Mouse (Mus musculus) layer of hippocampus, adult 9-11 months (tissue): ENCODE results near the gene Dock2.
A peak's percentile ranks its signal among the peaks of the same experiment; 100 is the strongest.
"Not testable (repeated sequence)": the region's sequence is repeated elsewhere in the genome, so short reads cannot be mapped to it uniquely, and the experiment has no call there.

Source experiments
- DNase-seq: peaks from one replicate; pipeline ENCODE4 v3.0.0; 2022

The Dock2 gene

DNA sequence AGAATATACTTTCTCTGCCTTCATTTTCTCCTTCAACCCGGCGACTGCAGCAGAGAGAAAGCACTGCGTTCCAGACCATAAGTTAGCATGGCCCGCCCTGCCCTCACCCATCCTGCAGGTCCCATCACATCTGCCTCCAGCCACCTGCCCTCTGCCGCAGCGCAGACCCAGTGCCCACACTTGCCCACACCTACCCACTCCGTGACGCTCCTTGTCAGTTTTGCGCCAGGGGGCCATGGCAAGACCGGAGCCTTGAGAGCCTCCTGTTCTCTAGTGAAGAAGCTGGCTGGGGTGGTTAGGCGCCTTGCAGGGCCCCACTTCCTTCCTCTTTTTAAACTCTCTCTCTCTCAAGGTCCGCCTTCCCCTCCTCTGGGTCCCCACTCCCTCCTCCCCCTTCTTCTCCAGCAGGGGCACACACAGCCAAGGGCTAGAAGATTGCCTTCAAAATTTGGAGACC, at the start of gene Dock2:
Gene Dock2 (minus strand): TSS at position 306 of the 457 bp plus-strand sequence.
- DNase-seq, result peak; percentile 44

DNA sequence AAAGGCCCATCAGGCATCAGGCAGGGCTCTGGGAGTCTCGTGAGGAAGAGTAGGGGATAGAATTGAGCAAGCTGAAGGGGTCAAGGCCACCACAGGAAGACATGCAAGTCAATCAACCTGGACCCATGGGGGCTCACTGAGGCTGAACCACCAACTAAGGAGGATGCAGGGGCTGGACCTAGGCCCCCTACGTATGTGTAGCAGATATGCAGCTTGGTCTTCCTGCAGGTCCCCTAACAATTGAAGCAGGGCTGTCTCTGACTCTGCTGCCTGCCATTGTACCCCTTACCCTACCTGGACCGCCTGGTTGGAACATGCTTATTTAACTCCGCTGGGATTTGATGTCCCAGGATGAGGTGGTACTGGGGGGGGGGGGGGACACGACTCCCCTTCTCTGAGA, 49.0 kb upstream of the Dock2 start:
- no peak for DNase-seq

DNA sequence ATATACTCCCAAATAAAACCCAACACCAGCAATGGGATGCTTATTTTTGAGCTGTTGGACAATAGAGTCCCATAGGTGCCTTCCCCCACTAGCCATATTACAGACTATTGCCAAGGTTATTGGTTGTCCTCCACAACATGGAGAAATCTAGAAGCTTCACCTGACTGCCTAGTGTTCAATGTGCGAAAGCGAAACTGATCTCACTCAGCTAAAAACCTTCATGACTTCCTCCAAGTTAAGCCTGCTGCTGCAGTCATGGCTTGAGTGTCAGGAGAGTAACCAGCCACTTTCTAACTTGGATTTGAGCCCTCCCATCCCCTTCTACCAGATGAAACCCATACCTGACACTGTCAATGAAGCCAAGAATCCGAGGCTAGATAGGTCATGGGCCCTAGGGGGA, 44.1 kb upstream of the Dock2 start:
- DNase-seq, result no peak

DNA sequence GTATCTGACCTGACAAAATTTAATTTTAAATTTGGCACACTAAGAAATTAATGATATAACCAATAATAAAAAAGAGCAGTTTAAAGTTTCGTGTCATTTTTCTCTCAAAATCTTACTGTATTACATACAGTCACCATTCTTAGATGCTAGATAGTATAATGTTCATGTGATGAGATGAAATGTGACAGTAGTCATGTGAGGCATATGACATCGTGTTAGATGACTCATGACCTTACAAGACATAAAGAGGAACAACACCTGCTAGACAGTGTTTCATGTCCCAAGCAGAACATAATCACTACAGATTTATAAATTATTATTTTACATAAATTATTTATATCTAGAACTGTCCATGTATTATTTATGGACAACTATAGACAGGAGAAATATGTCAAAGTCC, 43.2 kb upstream of the Dock2 start:
- DNase-seq, result no peak

DNA sequence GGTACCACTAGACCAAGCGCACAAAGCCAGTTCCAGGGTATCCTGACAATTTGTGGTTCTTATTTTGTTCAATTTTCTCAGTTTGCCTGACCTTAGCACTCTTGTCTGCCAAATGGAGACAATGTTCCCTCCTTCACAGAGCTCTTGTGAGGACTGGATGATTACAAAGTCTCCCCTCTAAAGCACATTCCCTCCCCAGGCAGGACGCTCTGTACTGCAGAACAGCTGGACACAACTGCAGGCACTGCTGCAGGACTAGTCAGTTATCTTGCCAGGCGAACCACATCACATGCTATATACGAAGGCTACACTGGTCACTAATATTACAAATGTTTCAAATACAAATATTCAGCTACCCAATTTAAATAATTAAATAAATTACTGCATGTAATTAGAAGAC, 41.1 kb upstream of the Dock2 start:
- no peak for DNase-seq

DNA sequence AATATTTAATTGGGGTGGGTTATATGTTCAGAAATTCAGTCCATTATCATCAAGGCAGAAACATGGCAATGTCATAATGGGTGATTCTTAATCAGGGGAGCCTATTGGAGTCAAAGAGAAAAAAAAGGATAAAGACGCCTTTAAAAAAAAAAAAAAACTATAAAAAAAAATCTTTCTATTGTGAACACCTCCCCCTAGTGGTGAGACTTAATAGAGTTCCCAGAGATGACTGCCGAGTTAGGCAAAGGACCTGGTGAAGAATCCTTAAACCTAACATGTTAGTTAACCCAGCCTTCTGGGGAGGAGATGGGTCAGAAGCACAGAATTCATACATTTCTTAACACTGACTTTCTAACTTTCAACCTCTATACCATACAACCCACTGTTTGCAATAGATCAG, 31.1 kb upstream of the Dock2 start:
- DNase-seq, result no peak

DNA sequence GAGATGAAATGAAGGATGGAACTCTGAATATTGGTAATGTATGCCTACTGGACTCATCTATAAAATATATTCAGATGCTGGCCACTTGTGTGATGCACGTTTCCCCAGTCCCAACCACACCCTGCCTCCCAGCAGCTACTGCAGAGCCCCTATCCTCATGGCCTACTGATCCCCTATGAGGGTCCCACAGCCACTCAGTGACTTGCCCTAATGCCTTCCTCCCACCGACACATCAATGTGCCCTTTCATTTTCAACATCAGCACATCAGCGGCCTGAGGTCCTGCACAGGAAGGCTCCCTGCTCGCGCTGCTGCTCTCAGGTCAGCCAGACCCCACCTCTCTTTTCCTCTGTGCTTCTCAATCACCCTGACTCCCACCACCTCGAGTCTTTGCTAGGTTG, 30.6 kb upstream of the Dock2 start:
- DNase-seq, result no peak

DNA sequence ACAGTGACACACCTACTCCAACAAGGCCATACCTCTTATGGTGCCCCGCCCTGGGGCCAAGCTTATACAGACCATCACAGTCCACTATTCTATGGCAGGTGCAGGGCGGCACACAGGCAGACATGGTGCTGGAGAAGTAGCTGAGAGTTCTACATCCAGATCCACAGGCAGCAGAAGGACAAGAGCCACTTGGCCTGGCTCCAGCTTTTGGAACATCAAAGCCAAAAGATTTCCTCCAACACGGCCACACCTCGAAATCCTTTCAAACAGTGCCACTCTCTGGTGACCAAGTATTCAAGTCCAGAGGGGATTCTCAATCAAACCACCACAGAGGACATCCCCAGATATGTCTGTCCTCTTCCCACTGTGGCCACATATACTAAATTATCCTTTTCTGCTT, 21.3 kb upstream of the Dock2 start:
- not testable (repeated sequence) for DNase-seq

DNA sequence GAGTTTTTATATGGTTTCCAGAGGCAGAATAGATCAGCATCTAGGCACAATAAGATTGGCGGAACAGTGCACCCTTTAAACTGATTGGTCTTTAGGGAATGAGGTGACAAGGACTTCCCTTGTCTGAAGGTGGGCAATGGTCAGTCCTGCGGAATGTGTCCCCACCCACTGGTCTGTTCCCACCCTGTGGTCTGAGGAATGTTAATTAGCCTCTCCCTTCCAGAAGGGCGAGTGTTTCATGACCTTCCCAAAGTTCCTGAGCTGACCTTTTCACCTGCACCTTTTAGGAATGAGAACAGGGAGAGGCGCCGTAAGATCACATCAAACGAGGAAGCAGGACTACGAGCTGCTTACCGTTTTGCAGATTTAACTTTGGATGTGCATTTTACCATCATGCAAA, 14.4 kb upstream of the Dock2 start:
- not testable (repeated sequence) for DNase-seq

DNA sequence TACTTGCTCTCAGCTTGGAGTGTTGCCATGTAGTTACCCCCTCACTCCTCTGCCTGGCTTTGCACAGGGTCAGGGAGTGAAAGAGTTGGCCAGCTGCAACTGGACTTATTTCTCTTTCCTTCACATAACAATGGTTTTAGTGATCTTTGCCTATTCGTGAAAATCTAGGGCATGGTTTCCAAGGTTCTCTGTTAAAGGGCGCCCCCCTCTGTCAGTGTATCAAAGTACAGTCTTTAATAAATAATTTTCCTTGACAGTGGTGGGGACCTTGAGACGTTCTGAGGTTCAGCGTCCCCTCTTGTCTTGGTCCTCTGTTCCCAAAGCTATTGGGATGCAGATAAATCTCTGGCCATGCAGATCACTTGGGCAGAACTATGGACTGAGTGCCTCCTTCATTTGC, 12.4 kb upstream of the Dock2 start:
- no peak for DNase-seq

DNA sequence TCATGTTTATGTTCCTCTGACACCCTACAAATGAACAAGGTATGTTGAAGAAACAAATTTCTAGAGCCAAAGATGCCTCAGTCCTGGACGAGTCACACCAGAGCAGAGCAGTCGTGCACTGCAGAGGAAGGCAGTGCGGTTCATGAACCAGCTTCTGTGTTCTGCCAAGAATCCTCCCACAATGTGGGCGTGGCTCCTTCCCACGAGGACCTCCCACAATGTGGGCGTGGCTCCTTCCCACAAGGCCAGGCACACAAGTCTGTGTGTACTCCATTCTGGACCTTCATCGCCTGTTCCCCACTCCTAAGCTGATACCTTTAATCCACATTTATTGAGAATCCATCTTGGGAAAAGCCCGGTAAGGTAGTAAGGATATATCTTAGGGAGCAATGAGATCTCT, 8.2 kb upstream of the Dock2 start:
- no peak for DNase-seq

DNA sequence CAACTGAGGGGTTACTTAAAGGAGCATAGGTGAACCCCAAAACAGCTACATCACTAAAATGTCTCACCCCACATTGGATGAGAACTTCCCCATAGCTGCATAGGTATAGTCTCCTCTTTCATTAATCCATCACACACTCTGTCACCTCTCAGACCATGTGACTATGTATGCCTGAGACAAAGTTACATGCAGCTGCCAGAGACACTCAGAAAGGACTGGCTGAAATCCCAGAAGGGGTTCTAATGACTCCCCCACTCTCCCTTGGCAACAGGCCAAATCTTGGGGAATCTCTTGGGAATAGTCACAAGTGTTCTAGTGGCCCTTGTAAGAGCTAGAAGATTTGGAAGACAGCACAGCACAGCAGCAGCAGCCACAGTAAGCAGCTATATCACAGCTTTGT, 1.2 kb upstream of the Dock2 start:
- no peak for DNase-seq

DNA sequence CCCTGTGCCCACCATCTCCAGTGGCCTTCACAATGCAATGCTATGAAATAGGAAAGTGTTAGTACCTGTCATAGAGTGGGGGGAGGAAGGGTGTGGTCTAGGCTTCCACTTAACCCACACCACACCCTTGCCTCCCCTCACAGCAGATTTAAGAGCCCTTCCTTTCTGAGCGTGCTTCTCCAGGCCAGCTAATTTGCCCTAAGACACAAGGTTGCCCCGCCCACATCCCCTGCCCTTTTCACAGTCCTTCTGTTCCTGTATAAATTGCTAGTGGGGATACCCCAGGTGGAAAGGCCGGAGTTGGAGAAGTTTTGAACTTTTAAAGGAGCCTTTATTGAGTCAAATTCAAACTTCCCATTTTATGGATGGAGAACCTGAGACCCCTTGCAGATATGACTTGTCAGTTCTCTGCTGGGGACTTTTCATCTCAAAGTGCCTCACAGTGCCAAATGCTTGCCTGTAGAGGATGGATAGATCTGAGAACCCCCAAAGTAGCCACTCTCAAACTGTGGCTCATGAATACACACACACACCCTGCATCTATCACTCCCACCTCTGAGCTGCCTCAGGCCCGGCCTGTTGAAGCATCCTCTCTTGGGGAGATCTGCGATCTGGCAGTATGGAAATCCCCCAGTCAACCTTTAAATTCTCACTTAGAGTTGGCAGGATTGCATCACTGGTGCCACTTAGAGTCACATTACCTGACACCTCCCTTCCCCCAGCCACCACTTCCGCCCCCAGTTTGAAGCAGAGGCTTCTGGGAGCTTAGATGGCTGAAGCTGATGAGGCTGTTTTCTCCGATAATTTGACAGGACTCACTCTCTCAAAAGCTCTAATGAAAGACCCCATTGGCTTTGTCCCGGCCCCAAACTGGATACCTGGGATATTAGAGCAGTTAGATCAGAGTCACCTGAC, 919 bp downstream of the Dock2 start:
- peak; percentile 56 for DNase-seq

DNA sequence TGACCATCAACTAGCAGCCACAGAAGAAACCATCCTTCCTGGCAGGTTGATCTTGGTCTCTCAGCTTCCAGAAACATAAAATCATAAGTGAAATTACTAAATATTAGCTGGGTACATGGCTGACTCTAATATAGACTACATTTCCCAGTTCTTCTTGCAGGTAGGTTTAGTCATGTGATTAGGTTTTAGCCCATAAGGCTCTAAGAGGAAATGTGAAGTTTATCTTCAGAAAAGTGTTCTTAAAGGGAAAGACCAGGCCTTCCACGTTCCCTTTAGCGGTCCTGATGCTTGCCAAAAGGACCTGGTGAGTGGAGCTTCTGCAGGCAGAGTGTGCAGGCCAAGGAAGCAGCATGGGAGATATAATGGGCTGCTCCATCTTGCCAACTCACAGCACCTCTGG, 2.9 kb downstream of the Dock2 start:
- no peak for DNase-seq

DNA sequence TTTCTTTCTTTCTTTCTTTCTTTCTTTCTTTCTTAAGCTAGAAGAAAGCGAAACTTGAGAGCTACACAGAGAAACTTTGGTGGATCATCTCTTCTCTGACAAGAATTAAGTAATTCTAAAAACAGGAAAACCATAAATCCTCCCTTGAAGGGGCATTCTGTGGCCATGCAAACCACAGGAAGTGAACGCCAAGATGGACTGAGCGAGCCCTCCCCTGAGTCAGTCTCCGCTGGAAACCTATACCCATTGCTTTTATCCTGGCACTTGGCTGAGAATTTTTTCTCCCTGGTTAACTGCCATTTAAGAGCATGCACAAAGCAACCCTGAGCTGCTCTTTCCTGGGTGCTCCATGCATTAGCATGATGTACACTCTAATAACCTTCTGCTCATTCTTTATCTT, 3.7 kb downstream of the Dock2 start:
- DNase-seq, result no peak

DNA sequence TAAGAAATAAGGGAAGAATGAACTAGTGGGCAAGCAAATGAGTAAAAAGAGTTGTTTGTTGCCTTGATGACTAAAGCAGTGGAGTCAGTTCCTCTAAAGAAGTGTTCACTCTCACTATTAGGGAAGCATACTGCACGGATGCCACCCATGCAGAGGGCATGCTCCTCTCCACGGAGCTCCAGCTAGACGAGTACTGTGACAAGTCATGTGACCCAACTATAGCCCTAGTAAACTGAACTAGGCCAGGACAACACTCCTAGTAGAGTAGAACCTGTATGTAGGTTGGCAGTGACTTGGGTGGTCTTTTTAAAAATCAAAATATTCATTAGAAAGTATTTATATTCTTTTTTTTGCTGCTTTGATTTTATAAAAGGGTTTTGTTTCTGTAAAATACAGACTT, 5.3 kb downstream of the Dock2 start:
- DNase-seq, result peak; percentile 69

DNA sequence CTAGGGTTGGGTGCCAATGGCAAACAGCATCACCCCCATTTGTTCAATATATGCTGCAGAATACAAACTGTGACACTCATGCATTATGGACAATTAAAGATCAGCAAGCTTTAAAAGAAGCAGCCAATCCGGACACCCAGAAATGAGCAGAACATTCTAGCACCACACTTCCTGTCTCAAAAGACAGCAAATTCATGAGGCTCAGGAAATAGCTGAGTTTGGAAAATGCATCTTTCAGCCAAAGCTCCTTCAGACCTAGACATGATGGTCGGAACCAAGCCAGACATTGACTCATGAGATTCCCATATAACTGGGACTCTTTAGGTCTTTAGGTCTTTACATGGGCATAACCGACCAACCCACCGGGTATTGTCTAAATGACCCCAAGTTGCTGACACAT, 6.2 kb downstream of the Dock2 start:
- DNase-seq, result no peak

DNA sequence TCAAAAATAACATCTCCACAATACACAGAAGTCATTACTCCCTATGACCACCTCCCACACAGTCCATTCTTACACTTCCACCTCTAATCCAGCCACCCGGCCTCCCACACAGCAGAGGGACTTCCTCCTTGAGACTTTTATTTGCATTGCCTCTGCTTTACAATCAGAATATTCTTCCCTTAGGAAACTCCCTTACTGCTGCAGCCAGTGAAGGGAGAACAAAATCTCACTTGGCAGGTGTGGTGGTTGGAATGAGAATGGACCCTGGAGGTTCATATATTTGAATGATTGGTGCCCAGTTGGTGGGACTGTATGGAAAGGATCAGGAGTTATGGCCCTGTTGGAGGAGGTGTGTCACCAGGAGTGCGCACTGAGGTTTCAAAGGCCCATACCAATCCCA, 7.6 kb downstream of the Dock2 start:
- DNase-seq, result no peak

DNA sequence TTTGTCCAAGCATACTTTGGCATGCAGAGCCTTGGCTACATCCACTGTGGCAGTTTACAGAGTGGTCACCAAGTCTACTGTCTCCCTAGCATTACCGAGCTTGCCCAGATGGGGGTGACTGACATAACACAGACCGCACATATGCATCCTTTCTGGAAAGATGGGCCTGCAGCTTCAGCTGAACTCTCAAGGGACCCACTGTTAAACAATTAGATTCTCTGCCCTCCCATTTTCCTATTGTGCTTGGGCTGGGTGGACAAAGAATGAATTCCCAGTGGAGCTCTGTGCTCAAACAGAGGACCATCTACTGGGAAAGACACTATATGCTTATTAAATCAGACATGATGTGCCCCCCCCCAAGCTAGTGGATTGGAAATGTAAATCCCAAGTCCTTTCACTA, 9.1 kb downstream of the Dock2 start:
- no peak for DNase-seq

DNA sequence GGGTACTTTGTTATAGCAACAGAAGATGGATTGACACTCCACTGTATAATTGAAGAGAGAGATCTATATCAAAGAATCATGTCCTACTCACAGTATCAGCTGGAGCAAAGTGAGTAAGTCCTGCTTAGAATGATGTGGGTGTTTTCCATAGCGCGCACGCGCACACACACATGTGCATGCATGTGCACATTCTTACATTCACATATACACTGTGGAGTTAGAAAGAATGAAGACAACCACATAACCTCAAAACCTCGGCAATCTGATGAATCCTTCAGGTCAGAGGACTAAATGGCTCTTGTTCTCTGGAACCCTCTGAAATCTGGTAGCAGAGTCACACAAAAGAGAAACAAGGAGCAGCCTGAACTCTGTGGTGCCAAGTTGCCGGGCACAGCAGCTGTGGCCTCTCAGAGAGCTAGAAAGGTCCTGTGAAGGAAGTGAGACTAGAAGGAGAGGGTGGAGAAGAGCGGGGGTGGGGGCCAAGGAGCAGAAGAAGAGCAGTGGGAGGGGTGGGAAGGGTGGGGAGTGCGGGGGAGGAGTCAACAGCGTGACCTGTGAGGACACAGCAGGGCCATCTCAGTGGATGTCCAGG, 10.3 kb downstream of the Dock2 start:
- DNase-seq, result peak; percentile 48

DNA sequence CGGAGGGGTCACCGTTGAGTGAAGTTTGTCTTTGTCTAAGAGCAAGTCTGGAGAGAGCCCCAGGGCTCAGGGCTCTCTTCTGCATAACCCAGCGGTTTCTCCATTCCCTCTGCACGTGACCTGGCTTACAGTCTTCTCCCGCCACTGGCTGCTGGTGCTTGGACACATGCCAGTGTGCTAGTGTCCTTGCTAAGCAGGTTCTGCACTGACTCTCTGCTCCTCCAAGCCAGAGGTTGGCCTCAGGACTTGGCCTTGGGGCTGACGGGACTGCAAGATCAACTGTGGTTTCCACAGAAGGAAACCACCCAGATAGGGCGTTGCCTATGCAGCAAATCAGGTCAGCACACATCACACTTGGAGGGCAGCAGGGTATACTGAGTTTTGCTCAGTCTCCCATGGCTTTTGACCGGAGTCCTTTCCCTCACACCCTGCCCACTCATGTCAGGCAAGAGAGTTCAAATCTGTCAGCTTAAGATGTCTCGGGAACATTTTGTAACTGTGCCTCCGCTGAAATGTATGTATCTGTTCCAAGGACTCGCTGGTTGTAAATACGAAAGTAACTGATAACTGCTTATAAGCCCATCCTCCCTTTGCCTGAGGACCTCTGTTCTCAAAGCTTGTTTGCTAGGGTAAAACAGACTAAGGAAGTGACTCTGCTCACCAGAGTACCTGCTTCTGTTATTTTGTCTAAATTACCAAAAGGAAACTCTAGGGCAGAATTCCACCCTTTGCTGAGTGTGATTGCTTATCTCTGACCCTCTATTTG, 12.3 kb downstream of the Dock2 start:
- peak; percentile 78 for DNase-seq

DNA sequence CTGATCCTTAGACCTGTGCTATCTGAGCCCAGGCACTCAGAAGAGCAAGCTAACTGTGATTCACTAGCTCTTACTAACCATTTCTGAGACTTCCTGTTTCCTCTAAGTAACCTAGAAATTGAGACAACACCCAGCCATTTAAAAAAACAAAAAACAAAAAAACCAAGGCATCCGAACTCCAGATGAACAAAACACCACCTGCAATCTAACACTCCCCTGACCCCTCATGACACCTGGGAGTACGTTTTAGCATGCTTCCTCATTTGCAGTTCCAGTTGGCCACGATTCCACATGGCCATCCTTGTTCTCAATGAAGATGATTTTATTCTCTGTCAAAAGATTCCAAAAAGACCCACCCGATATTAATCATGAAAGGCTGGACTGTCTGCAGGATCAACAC, 13.0 kb downstream of the Dock2 start:
- no peak for DNase-seq

DNA sequence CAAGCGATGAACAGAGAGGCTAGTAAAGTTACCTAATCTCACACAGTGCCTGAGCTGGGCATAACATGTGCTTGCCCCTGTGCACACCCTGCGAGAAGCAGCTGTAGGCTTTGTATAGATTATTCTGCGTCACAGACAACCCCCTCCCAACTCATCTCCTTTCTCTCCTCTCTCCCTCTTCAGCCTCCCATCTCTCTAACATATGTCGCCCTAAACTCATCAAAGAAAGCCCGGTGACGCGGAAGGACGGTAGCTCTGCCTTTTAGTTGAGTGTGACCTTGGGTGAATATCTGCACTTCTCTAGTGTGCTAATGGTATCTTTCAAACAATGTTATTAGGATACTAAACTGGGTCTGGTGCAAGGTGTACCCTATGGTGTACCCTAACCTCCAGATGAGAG, 13.7 kb downstream of the Dock2 start:
- DNase-seq, result no peak

DNA sequence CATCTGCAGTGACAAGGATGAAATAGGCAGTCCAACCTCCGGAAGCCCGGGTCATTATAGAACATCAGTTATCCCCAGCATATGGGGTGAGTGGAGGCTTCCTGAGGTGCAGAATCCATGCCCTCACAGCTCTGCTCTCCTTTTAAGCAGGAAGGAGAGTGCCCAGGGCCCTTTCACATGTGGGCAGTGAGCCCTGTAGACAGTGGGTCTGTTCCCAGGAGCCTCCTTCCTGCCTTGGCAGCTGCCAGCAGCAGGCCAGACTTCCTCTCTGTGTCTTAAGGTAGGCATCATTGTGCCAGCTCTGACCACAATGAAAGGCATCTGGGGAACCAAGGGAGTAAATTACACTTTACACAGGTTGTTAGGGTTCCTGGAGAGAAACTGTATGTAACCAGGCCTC, 14.3 kb downstream of the Dock2 start:
- no peak for DNase-seq
